Mouse (Mus musculus) forebrain, postnatal 0 days (tissue): ENCODE results near the gene Gja3. TPM values are rescaled to one million over a fixed set of nuclear protein-coding genes. Genes with fewer than 3 reads are reported as not detected.

Source experiments
- ATAC-seq: fragments of 200-750 bp; cut with Nextera tagmentation; 2 replicates; pipeline ENCODE4 v1.8.0; 2017; ENCODE audit warnings: mild to moderate bottlenecking, moderate library complexity
- DNase-seq: peaks from one replicate; pipeline ENCODE4 v3.0.0-alpha.2; 2015
- H3K27ac ChIP-seq: fragments of 300-500 bp; sonication (generic); 2 replicates; pipeline ENCODE4 v1.5.1; 2014; ENCODE audit warnings: low read depth, mild to moderate bottlenecking, antibody characterized with exemption, low read length, moderate library complexity, mixed read lengths
- H3K27me3 ChIP-seq: fragments of 300-500 bp; sonication (generic); 2 replicates; pipeline ENCODE4 v1.6.1; 2014; ENCODE audit warnings: mild to moderate bottlenecking, low read length, mixed read lengths; ENCODE audit not compliant: insufficient read depth
- H3K36me3 ChIP-seq: fragments of 300-500 bp; sonication (generic); 2 replicates; pipeline ENCODE4 v1.6.1; 2014; ENCODE audit warnings: mild to moderate bottlenecking, moderate library complexity; ENCODE audit not compliant: insufficient read depth
- H3K4me1 ChIP-seq: fragments of 300-500 bp; sonication (generic); 2 replicates; pipeline ENCODE4 v1.6.1; 2014; ENCODE audit warnings: antibody characterized with exemption; ENCODE audit not compliant: insufficient read depth
- H3K4me2 ChIP-seq: fragments of 300-500 bp; sonication (generic); 2 replicates; pipeline ENCODE4 v1.6.1; 2014; ENCODE audit warnings: low read depth, mild to moderate bottlenecking, moderate library complexity
- H3K4me3 ChIP-seq: fragments of 300-500 bp; sonication (generic); 2 replicates; pipeline ENCODE4 v1.5.1; 2014; ENCODE audit warnings: low read depth, low read length, mixed read lengths
- H3K9ac ChIP-seq: fragments of 300-500 bp; sonication (generic); 2 replicates; pipeline ENCODE4 v1.6.1; 2014; ENCODE audit warnings: mild to moderate bottlenecking
- H3K9me3 ChIP-seq: fragments of 300-500 bp; sonication (generic); 2 replicates; pipeline ENCODE4 v1.6.1; 2016; ENCODE audit warnings: low read length
- CTCF ChIP-seq: sonication (generic); IDR thresholded peaks from 2 replicates; pipeline ENCODE4 v1.5.1; 2016; ENCODE audit warnings: antibody characterized with exemption, control low read depth, low read depth
- WGBS: fragments of 180-500 bp; shearing (Covaris S2); extraction: QIAGEN DNeasy Blood & Tissue Kit; methylation state at CpG from one replicate; pipeline ENCODE4 v1.1.7; 2014; 5-methylcytosine and 5-hydroxymethylcytosine counted together
- polyA plus RNA-seq: library from polyadenylated mRNA; unstranded; fragments of >200 nt; fragmentation: Nextera tagmentation; extraction: Ambion mirVana; gene quantifications from 2 replicates; pipeline ENCODE4 v1.2.1, GENCODE M21; 2015
- total RNA-seq: library from RNA; depleted of rRNA; stranded (reverse); fragments of >200 nt; gene quantifications from 2 replicates; pipeline ENCODE4 v1.2.3, GENCODE M21; 2014; rRNA removed

Gene Gja3
- total RNA-seq (0.38 and 8.3 TPM in 2 replicates), polyA plus RNA-seq (0.48 and 0.59 TPM in 2 replicates)

GRCm38 (mm10) chr14:57057563-57058321, at the start of gene Gja3:
Gja3 (minus strand) TSS chr14:57058100.
- under 1% methylated on average over 75 of the region's 79 CpGs for WGBS
- H3K36me3 ChIP-seq: no peaks in the 10 kb centered on the region
- peak within 1 kb of the TSS; percentile 28; the same call in 1 of the 2 replicates for H3K9ac ChIP-seq
- TF ChIP-seq CTCF: no peak
- ATAC-seq (peak; percentile 55), DNase-seq (no peak)
- no peak within 1 kb of the TSS for H3K27ac ChIP-seq
- no peaks in the 10 kb centered on the region for H3K9me3 ChIP-seq
- H3K4me2 ChIP-seq: peak within 1 kb of the TSS; percentile 95
- peaks cover 36% of the 10 kb centered on the region for H3K27me3 ChIP-seq
- 0 out of 2 replicates have a peak, but pooled peaks cover 4% of the 10 kb centered on the region for H3K4me1 ChIP-seq
- peak within 1 kb of the TSS; percentile 47 for H3K4me3 ChIP-seq

GRCm38 (mm10) chr14:57107091-57107490, 49.2 kb upstream of the Gja3 start:
- no peak overlapping the region for H3K4me3 ChIP-seq
- no peak for TF ChIP-seq CTCF
- no peak for DNase-seq

DNA sequence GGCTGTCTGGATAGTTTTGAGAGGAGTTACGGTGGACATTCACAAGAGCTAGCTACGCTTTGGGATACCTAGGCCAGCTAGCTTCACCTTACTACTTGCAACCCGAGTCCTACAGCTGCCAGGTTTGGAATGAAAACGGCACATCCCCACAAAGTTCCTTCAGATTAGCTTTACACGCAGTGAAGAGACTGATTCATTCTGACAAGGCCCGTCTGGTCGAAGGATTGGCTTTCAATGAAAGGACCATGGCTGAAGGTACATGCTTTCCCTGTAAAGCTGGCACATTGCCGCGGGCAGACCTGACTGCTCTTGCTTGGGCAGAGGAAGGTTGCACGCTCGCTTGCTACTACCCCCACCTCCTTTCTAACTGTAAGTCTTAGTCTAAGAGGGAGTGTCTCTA, 47.8 kb upstream of the Gja3 start:
- DNase-seq: no peak
- no peaks in the 10 kb centered on the region for H3K36me3 ChIP-seq

More at GRCm38 (mm10) chr14:57107091-57107490, 49.2 kb upstream of the Gja3 start:
- no peak for ATAC-seq
- 80% methylated on average over 8 of the region's 8 CpGs for WGBS
- Histone ChIP-seq H3K4me2 (no peak overlapping the region), H3K27me3 (peaks cover 55% of the 10 kb centered on the region), H3K9me3 (no peaks in the 10 kb centered on the region), H3K36me3 (no peaks in the 10 kb centered on the region), H3K4me1 (peaks cover 5% of the 10 kb centered on the region; the same call in 1 of the 2 replicates), H3K27ac (no peak overlapping the region), H3K9ac (no peak overlapping the region)

DNA sequence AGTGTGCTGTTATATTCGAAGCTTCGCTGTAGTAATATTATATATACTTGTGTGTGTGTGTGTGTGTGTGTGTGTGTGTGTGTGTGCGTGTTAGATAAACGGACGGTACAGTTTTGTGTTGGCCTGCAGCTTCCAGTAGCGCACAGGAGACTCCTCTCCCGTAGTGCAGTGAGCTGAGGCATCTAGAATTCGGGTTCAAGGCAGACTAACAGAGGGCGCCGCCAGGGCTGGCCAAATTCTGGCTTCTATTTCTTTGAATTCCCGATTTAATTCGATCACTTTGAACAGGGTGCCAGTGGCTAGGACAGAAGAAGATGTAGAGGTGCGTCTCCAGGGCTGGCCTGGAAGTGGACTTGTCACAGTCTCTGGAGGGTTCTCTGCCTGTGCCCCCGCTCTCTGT, 47.2 kb upstream of the Gja3 start:
- Histone ChIP-seq H3K4me1 (peaks cover 5% of the 10 kb centered on the region; the same call in 1 of the 2 replicates), H3K36me3 (no peaks in the 10 kb centered on the region), H3K27me3 (peaks cover 57% of the 10 kb centered on the region), H3K4me2 (peak overlapping the region; percentile 100), H3K4me3 (peak overlapping the region; percentile 61; the same call in 1 of the 2 replicates), H3K9ac (no peak overlapping the region), H3K9me3 (no peaks in the 10 kb centered on the region), H3K27ac (no peak overlapping the region)
- WGBS: 10% methylated on average over 14 of the region's 14 CpGs
- peak; percentile 8 for DNase-seq
- no peak for ATAC-seq
- TF ChIP-seq CTCF: no peak

More for the DNA sequence above, 47.8 kb upstream of the Gja3 start:
- Histone ChIP-seq H3K9ac (no peak overlapping the region), H3K4me2 (no peak overlapping the region), H3K27ac (no peak overlapping the region), H3K27me3 (peaks cover 57% of the 10 kb centered on the region), H3K4me1 (peaks cover 5% of the 10 kb centered on the region; the same call in 1 of the 2 replicates), H3K4me3 (no peak overlapping the region), H3K9me3 (no peaks in the 10 kb centered on the region)
- ATAC-seq: no peak
- TF ChIP-seq CTCF: no peak
- WGBS: 47% methylated on average over 11 of the region's 11 CpGs

DNA sequence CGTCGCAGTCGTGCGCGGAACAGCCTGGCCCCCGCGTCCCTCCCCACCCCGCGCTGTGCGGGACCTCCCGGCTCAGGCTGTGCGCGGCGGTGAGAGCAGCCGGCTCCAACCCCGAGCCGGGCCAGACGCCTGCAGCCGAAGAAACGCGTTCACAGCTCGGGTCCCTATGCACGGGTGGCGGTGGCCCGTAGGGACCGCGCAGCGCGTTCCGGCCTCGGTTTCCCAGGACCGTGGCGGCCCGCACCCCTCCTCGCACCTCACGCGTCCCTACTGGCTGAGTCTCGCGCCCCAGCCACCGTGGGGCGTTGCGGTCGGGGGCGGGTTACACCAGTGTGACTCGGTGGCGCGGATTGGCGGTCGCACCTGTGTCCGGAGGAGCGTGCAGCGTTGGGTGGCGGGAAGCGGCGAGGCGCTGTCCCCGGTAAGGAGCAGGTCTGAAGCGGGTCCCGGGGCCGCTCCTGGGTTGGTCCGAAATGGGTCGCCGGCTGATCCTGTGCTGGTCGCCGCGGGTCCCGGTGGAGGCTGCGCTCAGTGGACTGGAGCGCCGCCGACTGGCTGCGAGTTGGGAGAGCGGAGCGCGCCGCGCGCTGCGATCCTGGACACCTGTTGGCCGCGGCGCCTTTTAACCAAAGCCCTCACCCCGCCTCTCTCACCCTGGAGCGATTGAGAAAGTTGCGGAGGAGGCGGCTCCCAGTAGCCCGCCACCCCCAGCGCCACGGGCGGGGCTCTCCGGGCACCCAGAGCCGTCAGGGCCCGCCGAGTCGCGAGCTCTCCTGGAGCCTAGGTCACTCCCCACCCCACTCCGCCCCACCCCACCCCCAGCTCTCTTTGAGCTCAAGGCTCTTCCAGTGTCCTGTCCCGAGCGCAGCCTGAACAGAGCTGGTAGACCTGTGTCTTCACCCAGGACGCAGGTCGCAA, 46.5 kb upstream of the Gja3 start, which contains the start of gene Gjb2:
Gene Gjb2, minus strand, starts transcription at position 597 of the 918 bp plus-strand sequence.
- Histone ChIP-seq H3K36me3 (no peaks in the 10 kb centered on the region), H3K9me3 (no peaks in the 10 kb centered on the region), H3K27ac (no peak within 1 kb of the TSS), H3K9ac (peak within 1 kb of the TSS; percentile 48), H3K4me2 (peak within 1 kb of the TSS; percentile 100), H3K27me3 (peaks cover 57% of the 10 kb centered on the region), H3K4me1 (peaks cover 5% of the 10 kb centered on the region; the same call in 1 of the 2 replicates), H3K4me3 (peak within 1 kb of the TSS; percentile 61)
- DNase-seq (peak; percentile 15), ATAC-seq (peak; percentile 74)
- 3% methylated on average over 99 of the region's 101 CpGs for WGBS
- TF ChIP-seq CTCF: peak; percentile 37

DNA sequence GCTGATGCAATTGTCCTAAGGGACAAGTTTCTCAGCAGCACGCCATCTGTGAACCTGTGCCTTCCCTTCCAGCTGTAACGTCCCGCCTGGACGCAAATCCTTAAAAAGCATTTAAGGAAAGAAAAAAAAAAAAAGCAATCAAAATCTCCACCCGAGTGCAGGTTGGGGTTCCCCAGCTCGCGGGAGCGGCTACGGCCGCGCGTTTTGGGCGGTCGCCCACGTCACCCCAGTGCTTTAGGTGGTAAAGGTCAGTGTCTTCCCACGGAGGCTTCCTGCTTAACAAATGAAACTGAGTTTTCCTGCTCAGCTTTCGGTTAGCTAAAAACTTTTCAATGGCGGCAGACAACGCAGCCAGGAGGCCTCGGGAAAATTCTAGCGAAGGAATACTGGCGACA, 45.8 kb upstream of the Gja3 start:
- Histone ChIP-seq H3K27ac (no peak overlapping the region), H3K9me3 (no peaks in the 10 kb centered on the region), H3K4me1 (peaks cover 5% of the 10 kb centered on the region; the same call in 1 of the 2 replicates), H3K27me3 (peaks cover 57% of the 10 kb centered on the region), H3K36me3 (no peaks in the 10 kb centered on the region), H3K9ac (peak overlapping the region; percentile 48), H3K4me3 (peak overlapping the region; percentile 61), H3K4me2 (peak overlapping the region; percentile 100)
- ATAC-seq (no peak), DNase-seq (no peak)
- WGBS: 2% methylated on average over 22 of the region's 22 CpGs
- TF ChIP-seq CTCF: no peak
